Mouse (Mus musculus): ENCODE measurements around the gene Rnf114. TPM values are rescaled to one million over a fixed set of nuclear protein-coding genes. Genes with fewer than 3 reads are reported as not detected.

Gene Rnf114
- polyA plus RNA-seq, 1 experiment from 2014 or later, result 77.0 TPM

DNA sequence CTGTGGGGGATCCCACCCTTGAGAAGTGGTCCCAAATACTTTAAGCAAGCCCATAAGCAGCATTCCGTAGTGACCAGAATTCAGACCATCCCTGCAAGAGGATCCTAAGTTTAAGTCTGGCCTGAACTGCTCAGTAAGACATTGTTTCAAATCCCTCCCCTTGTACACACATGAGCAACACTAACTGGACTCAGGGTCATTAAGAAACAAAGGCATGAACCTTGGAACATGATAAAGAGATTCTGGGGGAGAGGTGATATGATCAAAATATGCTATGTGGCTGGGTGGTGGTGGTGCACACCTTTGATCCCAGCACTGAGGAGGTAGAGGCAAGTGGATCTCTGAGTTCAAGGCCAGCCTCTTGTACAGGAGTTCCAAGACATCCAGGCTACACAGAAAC lies 12.9 kb upstream of the Rnf114 start:
- no peak overlapping the region for H3K9ac ChIP-seq (ENCODE audit: low read depth, low read length)
- no peaks in the 10 kb centered on the region for H3K27me3 ChIP-seq (ENCODE audit: insufficient read depth, low read length)
- no peak overlapping the region for H3K27ac ChIP-seq
- no peaks in the 10 kb centered on the region for H3K9me3 ChIP-seq (replicated peaks; ENCODE audit: low read length)
- peaks cover 15% of the 10 kb centered on the region; the same call in 1 of the 2 replicates for H3K4me1 ChIP-seq (replicated peaks; ENCODE audit: insufficient read depth, low read length)
- TF ChIP-seq CTCF (IDR thresholded peaks at IDR 0.05; ENCODE audit: low read depth), result no peak
- no peak overlapping the region for H3K4me2 ChIP-seq (ENCODE audit: low read length)
- no peak overlapping the region for H3K4me3 ChIP-seq (replicated peaks; ENCODE audit: low read depth, low read length)
- DNase-seq (ENCODE audit: low spot score) (no peak), ATAC-seq (replicated peaks; ENCODE audit: low FRiP score, low read depth) (no peak)
- H3K36me3 ChIP-seq (ENCODE audit: insufficient read depth, low read length), result peaks cover 24% of the 10 kb centered on the region
- 84% methylated on average over 1 of the region's 1 CpGs for WGBS

DNA sequence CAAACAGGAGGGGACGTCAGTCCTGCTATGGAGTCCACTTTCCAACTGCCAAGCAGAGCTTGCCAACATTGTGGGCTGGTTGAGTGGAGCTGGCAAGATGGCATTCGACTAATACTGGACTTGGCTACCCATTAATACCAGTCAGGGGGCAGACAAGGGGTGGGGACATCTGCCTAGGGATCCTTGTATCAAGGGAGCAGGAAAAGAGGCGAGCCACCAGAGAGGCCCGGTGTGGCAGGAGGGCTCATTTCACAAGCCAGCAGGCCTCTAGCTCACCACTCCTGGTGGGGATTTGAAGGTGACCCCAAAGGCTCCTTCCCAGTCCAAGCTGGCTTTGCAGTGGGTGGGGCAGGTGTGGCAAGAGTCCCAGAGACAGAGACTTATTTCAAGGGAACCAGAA lies 9.8 kb upstream of the Rnf114 start:
- Histone ChIP-seq H3K9ac (ENCODE audit: low read depth, low read length) (no peak overlapping the region), H3K4me3 (replicated peaks; ENCODE audit: low read depth, low read length) (no peak overlapping the region), H3K4me1 (replicated peaks; ENCODE audit: insufficient read depth, low read length) (no peaks in the 10 kb centered on the region), H3K27me3 (ENCODE audit: insufficient read depth, low read length) (no peaks in the 10 kb centered on the region), H3K27ac (no peak overlapping the region), H3K36me3 (ENCODE audit: insufficient read depth, low read length) (peaks cover 24% of the 10 kb centered on the region), H3K4me2 (ENCODE audit: low read length) (no peak overlapping the region), H3K9me3 (replicated peaks; ENCODE audit: low read length) (no peaks in the 10 kb centered on the region)
- ATAC-seq (replicated peaks; ENCODE audit: low FRiP score, low read depth) (no peak), DNase-seq (ENCODE audit: low spot score) (no peak)
- 92% methylated on average over 4 of the region's 4 CpGs for WGBS
- no peak for TF ChIP-seq CTCF (IDR thresholded peaks at IDR 0.05; ENCODE audit: low read depth)

DNA sequence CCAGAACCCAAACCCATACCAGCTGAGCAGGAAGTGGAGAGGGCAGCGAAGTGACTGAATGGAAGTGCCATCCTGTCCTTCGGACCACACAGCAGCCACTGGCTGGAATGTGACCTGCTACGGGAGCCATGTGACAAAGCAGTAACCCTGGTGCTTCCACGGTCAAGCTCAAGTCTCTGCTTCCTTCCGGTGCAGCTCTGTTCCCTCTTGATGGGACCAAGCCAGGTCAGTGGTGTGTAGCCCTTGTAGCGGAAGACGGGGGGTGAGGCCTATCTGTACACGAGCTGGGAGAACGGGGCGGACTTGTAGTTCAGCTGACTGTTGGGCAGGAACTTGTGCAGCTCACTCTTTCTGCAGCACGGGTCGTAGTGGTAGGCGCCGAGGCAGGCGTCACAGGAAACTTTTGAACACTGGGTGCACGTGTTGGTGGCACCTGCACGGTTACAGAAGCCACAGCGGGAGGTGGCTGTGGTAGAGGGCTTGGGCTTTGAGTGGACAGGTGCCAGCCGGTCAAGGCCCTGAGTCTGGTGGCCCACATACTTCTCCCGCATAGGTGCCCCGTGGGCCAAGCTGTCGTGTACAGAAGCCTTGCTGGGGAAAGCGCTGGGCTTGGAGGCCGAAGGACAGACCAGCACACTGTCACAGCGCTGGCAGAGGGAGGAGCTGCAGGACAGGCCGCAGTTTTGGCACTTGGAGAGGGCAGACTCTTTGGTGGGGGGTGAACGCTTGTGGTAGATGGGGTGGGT lies 9.2 kb upstream of the Rnf114 start:
- no peak for TF ChIP-seq CTCF (IDR thresholded peaks at IDR 0.05; ENCODE audit: low read depth)

DNA sequence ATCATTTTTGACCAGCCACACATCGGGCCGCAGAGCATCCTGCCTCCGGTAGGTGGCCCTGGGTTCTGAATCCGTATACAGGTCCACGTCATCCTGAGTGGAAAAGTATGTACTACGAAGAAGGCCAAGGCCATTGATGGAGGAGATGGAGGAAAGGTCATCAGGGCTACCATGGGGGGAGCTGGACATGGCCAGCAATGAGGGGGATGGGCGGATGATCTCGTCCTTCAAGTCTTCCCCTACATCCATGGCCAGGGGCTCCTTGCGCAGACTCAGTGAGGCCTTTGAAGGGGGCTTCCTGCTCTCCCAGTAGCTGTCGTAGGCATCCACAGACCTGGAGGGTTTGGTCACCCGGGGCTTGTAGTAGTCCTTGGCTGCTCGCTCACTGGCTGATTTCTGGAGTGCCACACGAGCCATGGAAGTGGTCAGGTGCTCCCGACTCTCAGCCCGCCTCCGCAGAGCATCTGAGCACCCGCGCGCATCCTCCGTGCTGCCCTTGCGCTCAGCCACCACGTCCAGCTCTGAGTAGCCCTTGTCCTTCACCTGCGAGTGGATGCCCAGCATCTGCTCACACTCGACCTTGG lies 8.5 kb upstream of the Rnf114 start:
- WGBS, result 90% methylated on average over 24 of the region's 24 CpGs
- H3K4me3 ChIP-seq (replicated peaks; ENCODE audit: low read depth, low read length), result no peak overlapping the region
- H3K27me3 ChIP-seq (ENCODE audit: insufficient read depth, low read length), result no peaks in the 10 kb centered on the region
- no peak overlapping the region for H3K9ac ChIP-seq (ENCODE audit: low read depth, low read length)
- no peaks in the 10 kb centered on the region for H3K4me1 ChIP-seq (replicated peaks; ENCODE audit: insufficient read depth, low read length)
- H3K27ac ChIP-seq, result no peak overlapping the region
- peaks cover 24% of the 10 kb centered on the region for H3K36me3 ChIP-seq (ENCODE audit: insufficient read depth, low read length)
- ATAC-seq (replicated peaks; ENCODE audit: low FRiP score, low read depth) (no peak), DNase-seq (ENCODE audit: low spot score) (no peak)
- H3K9me3 ChIP-seq (replicated peaks; ENCODE audit: low read length), result no peaks in the 10 kb centered on the region
- no peak overlapping the region for H3K4me2 ChIP-seq (ENCODE audit: low read length)
- TF ChIP-seq CTCF (IDR thresholded peaks at IDR 0.05; ENCODE audit: low read depth), result no peak

More for the DNA sequence above, 9.2 kb upstream of the Rnf114 start:
- Histone ChIP-seq H3K4me3 (replicated peaks; ENCODE audit: low read depth, low read length) (no peak overlapping the region), H3K9me3 (replicated peaks; ENCODE audit: low read length) (no peaks in the 10 kb centered on the region), H3K36me3 (ENCODE audit: insufficient read depth, low read length) (peaks cover 24% of the 10 kb centered on the region), H3K4me2 (ENCODE audit: low read length) (no peak overlapping the region), H3K4me1 (replicated peaks; ENCODE audit: insufficient read depth, low read length) (no peaks in the 10 kb centered on the region), H3K27me3 (ENCODE audit: insufficient read depth, low read length) (no peaks in the 10 kb centered on the region), H3K27ac (no peak overlapping the region), H3K9ac (ENCODE audit: low read depth, low read length) (no peak overlapping the region)
- ATAC-seq (replicated peaks; ENCODE audit: low FRiP score, low read depth), result no peak
- no peak for DNase-seq (ENCODE audit: low spot score)
- 91% methylated on average over 27 of the region's 27 CpGs for WGBS

DNA sequence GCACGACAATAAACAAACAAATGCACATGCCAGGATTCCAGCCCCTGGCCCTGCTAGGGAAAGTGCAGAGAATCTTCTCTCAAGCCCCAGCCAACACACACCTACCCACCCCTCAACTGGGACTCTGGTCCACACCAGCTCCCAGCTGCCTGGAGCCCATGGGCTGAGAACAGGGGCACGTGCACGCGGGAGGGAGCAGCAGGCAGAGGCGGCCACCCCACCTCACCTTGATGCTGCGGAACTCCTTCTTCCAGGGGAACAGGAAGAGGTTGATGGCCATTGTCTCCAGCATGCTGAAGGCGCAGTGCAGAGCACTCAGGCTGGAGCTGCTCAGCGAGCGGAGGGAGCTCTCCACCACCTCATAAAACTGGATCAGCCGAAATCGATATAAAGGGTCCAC lies 7.5 kb upstream of the Rnf114 start:
- H3K4me3 ChIP-seq (replicated peaks; ENCODE audit: low read depth, low read length), result no peak overlapping the region
- no peak for TF ChIP-seq CTCF (IDR thresholded peaks at IDR 0.05; ENCODE audit: low read depth)
- no peaks in the 10 kb centered on the region for H3K9me3 ChIP-seq (replicated peaks; ENCODE audit: low read length)
- DNase-seq (ENCODE audit: low spot score), result no peak
- no peak overlapping the region for H3K9ac ChIP-seq (ENCODE audit: low read depth, low read length)
- no peak overlapping the region for H3K27ac ChIP-seq
- H3K27me3 ChIP-seq (ENCODE audit: insufficient read depth, low read length), result no peaks in the 10 kb centered on the region
- no peaks in the 10 kb centered on the region for H3K4me1 ChIP-seq (replicated peaks; ENCODE audit: insufficient read depth, low read length)
- H3K36me3 ChIP-seq (ENCODE audit: insufficient read depth, low read length), result peaks cover 24% of the 10 kb centered on the region
- 91% methylated on average over 11 of the region's 11 CpGs for WGBS
- ATAC-seq (replicated peaks; ENCODE audit: low FRiP score, low read depth), result no peak
- no peak overlapping the region for H3K4me2 ChIP-seq (ENCODE audit: low read length)

GRCm38 (mm10) chr2:167485501-167486377 lies 6.7 kb upstream of the Rnf114 start:
- Histone ChIP-seq H3K4me2 (ENCODE audit: low read length) (no peak overlapping the region), H3K27me3 (ENCODE audit: insufficient read depth, low read length) (no peaks in the 10 kb centered on the region), H3K36me3 (ENCODE audit: insufficient read depth, low read length) (peaks cover 24% of the 10 kb centered on the region), H3K4me3 (replicated peaks; ENCODE audit: low read depth, low read length) (no peak overlapping the region), H3K27ac (no peak overlapping the region), H3K4me1 (replicated peaks; ENCODE audit: insufficient read depth, low read length) (no peaks in the 10 kb centered on the region), H3K9me3 (replicated peaks; ENCODE audit: low read length) (no peaks in the 10 kb centered on the region), H3K9ac (ENCODE audit: low read depth, low read length) (no peak overlapping the region)
- no peak for DNase-seq (ENCODE audit: low spot score)
- ATAC-seq (replicated peaks; ENCODE audit: low FRiP score, low read depth), result no peak
- no peak for TF ChIP-seq CTCF (IDR thresholded peaks at IDR 0.05; ENCODE audit: low read depth)
- 83% methylated on average over 7 of the region's 7 CpGs for WGBS
